Mouse (Mus musculus) forelimb bud, embryonic 11.5 days (tissue): ENCODE data around the gene Scfd2.

Source experiments
- DNase-seq: peaks from one replicate; pipeline ENCODE4 v3.0.0-alpha.2; 2012; ENCODE audit warnings: low read depth, low spot score

Gene Scfd2

DNA sequence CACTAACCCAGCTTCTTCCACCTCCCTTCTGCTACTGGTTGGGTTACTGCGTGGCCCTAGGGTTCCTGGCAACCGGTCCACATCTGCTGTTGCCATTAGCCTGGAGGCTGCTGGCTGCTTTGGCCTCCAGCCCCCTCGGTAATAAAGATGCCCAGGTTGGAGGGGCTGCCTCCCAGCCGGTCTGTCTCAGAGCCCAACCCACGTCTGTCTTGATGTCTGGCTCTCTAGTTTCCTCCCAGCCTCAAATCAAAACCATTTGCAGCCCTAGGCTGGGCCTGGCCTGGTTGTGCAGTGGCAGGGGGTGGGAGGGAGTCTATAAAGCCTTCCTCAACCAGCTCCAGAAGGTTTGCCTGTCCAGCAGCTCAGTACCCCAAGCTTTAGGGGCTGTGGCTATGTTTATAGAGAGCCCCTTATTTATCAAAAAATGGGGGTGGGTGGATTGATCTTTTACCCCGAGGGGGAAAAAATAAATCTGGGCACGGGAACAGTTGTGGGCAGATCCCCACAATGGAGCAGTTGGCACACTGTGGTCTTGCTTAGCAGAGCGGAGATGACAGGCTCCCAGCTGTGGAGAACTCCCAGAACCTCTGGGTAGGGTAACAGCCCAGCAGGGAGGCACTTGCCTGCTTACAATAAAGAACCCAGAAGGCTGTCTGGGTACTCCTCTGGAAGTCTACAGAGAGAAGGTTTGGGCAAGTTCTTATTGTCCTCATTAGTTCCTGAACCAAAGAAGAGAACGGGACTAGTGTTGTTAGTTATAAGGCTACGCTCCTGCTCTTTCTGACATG lies 329.8 kb downstream of the Scfd2 start:
- DNase-seq, result peak; percentile 89

DNA sequence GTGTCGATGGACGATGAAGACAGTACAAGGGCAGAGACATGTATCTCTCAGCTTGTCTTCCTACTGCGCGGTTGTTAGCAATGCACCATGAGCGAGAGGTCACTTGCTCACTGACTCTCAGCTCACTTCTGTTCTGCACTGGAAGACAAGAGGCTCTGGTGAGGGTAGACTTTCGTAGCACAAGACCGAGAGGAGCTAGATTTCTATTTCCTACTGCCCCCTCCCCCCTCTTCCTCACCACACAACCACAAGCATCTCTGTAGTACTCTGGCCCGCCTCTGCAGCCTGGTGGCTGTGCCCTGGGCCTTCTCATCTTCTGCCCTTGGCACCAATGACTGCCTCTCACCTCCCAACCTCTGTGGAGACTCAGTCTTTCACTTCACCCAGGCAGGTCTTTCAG lies 331.1 kb downstream of the Scfd2 start:
- DNase-seq, result no peak

DNA sequence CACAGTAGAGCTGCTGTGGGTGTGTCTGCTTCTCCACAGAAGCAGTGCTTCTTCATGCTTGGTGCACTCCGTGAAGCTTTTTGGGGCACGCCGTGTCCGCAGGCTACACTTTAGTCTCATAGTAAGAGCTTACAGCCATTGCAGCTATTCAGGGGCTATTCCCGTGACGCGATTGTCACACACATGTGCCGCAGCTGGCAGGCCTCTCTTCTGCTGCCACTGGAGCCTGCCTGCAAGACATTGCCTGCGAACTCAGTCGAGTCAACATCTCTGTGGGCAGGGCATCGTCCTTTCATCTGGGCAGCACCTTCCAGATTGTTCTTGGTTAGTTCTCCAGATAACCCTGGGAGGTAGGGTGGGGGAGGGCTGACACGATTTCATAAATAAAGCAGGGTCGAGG lies 331.8 kb downstream of the Scfd2 start:
- no peak for DNase-seq

DNA sequence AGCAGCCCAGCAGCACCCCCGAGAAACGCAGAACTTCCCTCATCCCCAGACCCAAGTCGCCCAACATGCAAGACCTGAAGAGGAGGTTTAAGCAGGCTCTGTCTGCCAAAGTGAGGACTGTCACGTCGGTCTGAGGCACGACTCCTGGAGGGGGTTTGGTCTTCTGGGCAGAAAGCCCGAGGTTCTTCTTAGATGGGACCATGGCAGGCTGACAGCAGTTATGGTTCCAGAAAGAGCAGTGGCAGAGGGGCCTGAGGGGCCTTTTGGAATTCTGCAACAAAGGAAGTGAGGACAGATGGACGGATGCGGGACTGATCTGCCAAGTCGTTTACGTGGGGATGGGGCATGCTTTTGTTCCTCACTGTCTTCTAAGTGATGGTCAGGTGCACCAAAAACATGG lies 333.1 kb downstream of the Scfd2 start:
- DNase-seq, result no peak

DNA sequence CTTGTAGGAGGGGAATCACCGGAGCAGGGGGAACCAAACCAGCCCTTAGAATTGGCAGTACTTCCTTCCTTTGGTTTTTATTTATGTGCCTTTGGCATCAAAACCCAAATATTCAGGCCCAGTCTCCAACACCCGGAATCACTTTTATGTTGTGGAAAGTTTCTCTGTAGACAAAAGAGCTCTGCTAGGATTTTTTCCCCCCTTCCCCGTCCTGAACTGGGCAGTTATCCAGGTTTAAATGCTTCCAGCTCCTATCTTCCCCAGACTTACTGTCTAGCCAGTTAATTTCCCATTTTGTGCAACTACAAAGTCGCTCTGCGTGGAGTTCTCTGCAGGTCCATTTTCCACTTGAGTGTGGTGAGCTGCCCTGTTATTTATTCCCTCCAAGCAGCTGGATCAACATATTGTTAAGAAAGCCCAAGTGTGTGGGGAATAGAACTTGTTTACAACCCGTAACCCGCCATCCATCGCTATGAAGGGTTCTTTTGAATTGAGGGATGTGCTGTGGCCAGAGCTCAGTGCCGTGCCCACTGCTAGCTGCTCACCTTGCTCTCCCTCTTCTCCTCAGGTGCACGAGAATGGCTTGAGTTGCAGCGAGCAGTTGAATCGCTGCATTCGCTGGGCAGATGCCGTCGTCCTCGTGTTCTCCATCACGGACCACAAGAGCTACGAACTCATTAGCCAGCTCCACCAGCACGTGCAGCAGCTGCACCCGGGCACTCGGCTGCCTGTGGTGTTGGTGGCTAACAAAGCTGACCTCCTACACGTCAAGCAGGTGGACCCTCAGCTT lies 333.8 kb downstream of the Scfd2 start:
- DNase-seq, result no peak

DNA sequence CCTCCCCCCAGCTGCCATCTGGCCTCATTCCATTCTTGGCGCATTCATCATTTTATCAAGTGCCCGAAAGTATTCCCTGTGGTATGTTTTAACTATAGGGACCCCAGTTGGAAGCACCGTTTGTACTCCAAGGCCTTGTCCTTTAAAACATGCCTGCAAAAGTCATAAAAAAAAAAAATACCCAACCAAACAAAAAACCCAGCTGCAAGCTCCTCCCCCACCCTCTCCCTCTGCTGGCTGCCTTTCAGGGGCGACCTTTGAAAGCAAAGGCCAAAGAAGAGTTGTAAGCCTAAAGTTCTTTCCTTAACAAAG lies 335.3 kb downstream of the Scfd2 start:
- no peak for DNase-seq

DNA sequence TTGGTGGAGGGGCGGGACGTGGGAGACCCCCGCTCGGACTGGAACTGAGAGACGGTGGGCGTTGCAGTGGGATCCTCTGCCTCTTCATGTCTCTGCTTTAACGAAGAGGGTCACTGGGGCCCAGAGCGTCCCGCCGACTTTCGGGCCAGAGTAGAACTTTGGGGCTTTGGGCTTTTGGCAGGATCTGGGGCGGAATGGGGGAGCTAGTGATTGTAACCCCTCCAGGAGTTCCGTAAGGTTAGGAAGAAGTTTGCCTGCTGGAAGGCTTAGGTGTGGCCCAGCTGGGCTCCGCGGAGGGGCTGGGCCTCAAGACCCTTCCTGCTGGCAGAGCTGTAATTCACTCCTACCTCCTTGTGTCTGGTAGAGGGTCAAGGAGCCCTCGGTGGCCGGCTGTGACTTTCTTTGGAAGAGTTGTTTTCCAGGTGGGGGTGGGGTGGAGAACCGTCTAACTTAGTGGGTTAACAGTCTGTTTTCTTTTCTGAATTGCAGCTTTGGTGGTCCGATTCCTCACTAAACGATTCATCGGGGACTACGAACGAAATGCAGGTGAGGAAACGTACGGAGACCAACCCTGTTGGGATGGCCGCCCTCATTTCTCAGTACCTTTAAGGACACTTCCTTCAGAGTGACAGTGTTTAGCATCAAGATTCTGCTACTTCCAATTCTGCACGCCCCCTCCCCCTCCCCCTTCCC lies 335.8 kb downstream of the Scfd2 start:
- DNase-seq, result no peak

DNA sequence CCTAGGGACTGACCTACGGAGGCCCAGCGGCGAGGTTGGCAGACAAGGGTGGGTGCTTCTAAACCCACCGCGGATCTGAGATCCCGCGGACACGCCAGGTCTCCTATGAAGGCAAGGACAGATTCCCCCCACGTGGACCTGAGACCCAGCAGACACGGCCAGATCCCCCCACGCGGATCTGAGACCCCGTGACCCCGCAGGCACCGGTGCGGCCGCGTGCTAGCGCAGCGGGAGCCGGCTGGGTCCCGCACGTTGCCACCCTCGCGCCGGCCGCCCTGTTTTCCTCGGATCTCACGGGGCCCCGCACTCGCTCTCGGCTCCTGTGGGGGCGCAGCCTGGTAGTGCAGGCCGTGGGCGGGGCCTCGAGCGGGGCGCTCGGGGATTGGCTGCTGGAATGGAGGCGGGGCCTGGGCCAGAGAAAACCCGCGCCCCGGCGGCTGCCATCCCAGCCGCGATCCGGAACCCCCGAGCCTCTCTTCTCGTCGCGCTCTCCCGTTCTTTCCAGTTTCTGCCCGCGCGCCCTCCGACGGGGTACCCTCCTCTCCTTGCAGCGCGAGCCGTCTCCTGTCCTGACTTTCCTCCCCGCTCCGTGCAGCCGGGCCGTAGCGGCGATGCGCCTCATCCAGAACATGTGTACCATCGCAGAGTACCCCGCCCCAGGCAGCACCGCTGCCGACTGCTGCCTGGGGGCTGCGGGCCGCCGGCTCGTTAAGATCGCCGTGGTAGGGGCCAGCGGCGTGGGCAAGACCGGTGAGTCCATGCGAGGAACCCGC lies 336.5 kb downstream of the Scfd2 start, which contains the start of gene Rasl11b:
Gene Rasl11b (plus strand): TSS at position 446 of the 773 bp plus-strand sequence.
- peak; percentile 90 for DNase-seq

DNA sequence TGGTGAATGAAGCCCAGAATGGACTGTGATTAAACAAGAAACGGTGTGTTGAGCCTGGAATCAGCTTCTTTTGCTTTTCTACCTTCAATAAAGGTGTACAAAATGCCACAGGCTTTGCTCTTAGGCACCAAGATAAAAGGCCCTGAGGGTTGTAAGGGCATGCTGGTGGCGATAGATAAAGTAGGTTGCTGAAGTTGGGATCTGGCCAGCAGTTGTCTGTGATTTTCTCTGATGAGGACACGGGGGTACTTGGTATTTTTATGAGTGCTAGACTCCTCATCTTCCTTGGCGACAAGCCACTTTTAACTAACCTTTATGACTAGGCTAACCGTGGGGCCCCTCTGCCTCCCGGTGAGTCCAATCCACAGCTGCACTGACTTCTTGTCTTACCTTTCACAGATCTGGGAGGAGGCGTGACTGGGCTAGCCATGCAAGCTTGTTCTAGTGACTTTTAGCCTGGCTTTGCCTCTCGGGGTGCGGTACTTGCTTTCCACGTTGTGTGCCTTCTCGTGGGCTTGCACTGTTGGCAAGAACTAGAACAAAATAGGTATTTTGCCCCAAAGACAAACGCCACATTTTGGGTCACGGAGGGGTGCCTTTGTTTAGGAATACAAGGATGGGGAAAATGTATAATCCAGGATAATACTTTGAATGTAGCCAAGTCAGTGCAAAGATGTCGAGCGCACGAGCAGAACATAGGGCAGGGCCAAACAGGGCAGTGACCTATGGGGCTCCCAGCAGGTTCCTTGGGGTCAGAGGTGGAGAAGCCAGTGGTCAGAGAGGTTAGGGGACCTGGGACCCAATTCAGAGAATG lies 337.3 kb downstream of the Scfd2 start:
- DNase-seq, result no peak

DNA sequence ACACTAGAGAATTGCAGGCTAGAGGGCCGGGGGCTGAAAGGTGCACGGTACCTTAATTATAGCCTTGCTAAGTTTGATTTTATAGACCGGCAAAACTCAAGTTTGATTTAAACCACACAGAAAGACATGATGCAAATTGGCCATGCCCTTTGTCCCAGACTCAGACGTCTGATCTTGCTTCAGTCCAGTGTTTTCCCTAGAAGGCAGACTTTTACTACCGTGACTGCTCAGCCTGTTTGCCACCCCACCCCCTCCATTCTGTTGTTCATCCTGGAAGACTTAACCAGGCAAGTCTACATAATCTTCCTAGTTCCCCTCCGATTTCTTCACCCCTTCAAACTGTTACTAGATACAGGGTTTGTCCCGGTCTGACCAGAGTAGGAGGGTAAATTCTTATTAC lies 337.9 kb downstream of the Scfd2 start:
- DNase-seq, result no peak

DNA sequence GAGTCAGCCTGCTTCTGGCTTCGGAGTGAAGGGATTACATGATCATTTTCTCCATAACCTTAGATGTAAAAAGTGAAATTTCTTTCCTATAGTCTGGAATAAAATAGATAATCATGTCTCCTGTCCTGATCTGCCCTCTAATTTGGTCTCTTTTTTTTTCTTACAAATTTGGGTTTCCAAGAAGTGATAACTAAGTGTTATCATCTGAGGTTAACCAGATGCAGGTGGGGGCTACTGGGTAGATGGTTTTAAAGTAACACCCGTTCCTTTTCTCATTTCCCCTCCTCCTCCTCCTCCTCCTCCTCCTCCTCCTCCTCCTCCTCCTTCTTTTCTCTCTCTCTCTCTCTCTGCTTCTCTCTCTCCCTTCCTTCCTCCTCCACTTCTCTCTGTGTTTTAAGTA lies 338.6 kb downstream of the Scfd2 start:
- DNase-seq, result no peak

DNA sequence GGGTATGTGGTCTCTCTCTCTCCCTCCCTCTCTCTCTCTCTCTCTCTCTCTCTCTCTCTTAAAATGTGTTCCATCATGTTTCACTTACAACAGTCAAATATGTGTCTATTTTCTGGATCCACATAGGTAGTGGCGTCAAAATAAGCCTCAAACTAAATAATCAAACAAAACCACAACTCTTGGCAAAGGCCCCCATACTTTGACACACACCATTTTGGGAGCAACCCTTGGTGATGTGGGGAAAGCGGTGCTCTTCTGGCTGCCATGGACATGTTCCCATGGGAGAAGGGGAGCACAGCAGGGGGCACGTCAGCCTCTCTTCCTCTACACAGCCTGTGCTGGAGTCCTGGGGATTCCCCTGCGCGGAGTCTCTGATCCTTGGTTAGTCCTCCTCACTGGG lies 340.6 kb downstream of the Scfd2 start:
- no peak for DNase-seq

DNA sequence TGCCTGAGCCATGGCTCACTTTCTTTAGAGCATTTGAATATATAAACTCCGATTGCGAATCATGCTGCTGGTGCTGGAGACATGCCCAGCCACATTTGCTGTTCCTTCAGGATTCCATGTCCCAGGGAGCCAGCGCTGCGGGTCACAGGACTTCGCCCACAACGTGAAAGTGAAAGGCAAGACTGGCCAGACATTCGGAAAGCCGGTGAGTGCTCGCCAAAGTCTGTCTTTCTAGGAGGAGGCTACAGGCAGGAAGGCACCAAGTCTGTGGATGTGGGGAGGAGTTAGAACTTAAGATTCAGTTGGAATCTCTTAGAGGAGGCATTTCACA lies 341.4 kb downstream of the Scfd2 start:
- DNase-seq, result no peak

DNA sequence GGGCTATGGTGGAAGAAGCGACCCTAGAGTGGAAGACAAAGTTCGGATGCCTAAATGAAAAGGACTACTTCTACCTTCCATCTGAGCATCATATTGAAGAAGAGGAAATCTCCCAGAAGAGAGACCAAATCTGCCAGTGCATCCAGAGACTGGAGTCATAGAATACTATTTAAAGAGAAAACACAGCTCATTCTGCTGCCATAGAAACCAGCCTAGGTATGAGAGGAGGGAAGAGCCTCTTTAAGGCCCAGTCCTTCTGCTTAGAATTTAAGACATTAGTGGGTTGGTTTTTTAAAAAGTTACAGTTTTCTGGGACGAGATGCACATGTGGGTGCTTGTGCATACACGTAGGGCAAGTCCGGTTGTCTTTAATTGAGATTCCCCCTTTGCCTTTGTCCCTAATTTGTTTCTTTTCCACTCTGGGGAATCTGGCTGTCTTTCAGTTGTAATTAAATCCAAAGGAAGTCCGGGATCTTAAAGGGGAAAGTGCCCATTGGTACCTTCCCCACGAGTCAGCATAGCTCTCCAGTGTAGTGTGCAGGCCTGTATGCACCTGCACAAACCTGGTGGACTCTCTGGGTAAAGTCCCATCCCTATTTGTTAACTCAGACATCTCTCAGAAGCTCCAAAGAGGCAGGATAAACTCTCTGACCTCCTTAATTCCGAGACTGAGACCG lies 341.9 kb downstream of the Scfd2 start:
- no peak for DNase-seq

DNA sequence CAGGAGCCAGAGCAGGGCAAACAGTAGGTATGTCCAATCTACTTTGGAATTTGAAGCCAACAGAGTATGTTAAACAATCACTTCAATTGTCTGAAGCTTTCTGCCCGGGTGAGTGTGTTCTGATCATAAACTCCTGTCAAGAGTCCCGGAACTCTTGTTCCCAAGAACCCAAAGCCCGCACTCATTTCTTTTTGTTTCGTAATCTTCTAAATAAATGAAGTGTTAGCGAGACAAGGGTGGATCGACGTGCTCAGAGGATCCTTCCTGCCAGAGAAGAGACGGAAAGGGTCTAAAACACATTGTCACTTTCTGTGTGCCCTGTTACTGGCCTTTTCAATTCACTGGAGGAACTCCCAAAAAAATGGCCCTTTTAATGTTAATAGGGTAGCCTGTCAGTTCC lies 342.7 kb downstream of the Scfd2 start:
- no peak for DNase-seq

DNA sequence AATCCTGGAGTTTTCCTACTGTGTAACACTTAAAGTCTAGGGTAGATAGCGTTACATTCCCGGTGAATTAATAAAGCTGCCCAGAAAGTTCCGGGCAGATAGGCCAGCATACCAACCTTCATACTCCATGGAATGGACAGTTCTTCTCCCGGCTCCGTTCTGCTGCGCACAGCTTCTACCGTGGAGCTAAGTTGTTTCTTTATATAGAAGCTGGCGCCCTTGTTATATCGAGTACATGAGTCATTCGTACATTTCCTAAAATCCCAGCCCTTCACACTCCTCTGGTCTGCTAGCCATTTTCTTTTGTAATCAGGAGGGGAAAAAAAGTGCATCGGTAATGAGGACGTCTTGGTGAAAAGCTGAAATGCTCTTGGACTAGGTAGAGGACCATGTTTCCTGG lies 343.5 kb downstream of the Scfd2 start:
- DNase-seq, result no peak

DNA sequence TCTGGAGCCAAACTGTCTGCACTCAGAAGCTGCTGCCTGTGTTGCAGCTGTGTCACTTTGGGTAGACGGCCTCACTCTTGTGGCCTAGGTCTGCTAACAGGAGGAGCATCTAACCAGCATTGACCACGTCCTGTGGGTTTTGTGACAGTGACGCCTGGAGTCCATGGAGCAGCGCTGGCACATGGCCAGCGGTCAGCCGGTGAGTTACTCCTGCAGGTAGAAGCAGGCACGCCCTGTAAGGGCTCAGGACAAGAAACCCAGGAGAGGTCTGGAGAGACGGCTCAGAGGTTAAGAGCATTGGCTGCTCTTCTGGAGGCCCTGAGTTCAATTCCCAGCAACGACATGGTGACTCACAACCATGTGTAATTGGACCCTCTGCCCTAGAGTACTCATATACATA lies 347.0 kb downstream of the Scfd2 start:
- no peak for DNase-seq

DNA sequence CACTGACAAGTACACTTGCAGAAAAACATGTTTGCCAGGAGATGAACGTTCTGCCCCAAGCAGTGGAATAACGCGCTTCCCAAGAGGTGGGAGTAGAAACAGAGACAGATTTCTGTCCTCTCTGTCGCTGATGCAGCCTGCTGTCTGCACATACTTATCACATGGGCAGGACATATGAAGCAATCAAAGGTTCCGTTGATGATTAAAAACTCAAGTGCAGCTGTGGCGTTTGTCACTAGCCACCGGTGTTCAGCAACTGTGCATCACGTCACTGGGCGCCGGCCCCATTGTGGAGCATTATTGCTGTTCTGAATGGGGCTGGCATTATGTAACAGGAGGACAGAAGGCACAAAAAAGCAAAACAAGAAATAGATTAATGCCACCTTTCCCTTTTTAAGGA lies 348.4 kb downstream of the Scfd2 start:
- no peak for DNase-seq

DNA sequence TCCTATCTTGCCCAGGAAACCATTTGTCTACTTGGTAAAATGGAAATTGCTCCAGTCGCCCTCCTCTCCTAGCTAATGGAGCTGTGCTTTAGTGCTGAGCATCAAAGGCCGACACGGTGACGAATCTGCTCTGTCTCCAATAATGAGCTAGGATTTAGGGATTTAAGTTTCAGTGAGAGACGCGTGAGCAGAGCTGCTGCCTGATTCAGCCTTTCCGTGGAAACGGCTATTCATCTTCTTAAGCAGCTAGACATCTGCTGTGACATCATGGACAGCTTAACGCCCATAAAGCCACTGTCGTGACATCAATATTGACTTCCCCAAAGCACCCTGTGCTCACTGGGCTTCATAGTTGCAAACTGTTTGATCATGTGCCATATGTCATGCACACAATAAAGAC lies 351.3 kb downstream of the Scfd2 start:
- no peak for DNase-seq

DNA sequence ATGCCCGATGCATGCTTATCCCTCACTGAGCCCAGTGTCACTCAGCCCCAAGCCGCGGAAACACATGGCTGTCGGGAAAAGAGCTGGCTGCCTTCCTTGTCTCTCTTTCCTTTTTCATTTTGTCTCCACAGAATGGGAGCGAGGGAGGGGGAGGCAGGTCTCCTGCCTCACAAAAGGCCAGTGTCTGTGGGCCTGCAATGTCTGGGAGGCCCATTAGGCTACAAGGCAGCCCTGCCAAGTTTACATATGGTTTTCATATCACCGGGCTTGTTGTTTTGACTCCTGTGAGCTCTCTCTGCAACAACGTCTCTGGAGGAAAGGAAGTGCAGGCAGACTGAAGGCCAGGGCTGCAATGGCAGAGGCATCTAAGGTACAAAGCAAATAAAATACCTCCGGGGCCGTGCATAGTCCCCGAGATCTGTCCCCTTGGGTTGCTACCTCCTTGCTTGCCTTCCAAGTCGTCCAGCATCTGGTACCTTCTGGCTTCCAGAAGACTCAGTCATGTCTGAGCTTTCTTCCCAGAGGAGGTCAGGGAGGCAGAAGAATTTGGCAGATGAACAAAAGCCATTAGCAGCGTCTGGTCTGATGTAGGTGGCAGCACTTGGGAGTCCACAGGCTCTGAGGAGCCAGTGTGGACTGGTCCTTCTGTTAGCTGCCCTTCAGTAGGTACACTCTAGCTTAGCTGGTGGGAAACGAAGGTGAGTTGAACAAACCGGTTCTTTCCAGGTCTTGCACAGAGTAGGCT lies 355.9 kb downstream of the Scfd2 start:
- DNase-seq, result peak; percentile 87
